Mouse (Mus musculus): ENCODE results near the gene Sowaha. TPM values are rescaled to one million over a fixed set of nuclear protein-coding genes. Genes with fewer than 3 reads are reported as not detected.
"Not testable (repeated sequence)": the region's sequence is repeated elsewhere in the genome, so short reads cannot be mapped to it uniquely, and the experiment has no call there.

Gene Sowaha
- total RNA-seq, 1 experiment = 0.13 TPM

DNA sequence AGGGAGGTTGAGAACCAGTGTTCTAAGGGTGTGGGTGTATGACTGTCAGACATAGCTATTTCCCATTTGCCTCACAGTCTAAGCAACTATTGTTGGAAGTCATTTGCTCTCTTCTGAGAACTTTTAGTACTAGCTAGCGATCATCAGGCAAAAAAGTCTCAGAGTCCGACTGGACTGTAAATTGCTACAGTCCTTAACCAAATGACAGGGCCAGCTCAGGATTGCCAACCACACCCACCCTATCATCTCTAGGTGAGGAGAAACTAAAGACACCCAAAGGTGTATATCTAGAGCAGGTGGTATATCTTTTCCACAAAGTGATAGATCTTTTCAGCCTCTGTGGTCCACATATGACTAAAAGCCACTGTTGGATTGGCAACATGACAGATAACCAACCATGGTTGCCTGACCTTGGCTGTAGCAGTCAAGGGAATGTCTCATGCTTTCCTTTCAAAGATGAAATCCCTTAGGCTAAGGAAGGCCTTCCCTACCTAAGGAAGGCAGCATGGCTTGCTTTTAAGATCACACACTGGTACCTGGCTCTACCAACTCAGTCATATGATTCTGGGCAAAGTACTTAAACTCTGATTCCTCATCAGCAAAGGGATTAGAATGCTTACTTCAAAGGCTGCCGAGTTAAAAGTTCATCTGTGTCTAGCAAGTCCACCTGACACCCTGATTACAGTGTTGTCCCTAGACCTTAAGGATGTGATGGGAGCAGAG lies 51.9 kb downstream of the Sowaha start:
- Histone ChIP-seq H3K36me3 (ENCODE audit: control insufficient read depth, insufficient read depth, low read length, poor library complexity, severe bottlenecking) (peaks cover 5% of the 10 kb centered on the region), H3K9me3 (ENCODE audit: control insufficient read depth, insufficient read depth, low read depth, low read length) (no peaks in the 10 kb centered on the region), H3K27ac (ENCODE audit: insufficient read depth, low read depth, low read length, poor library complexity, severe bottlenecking) (no peak overlapping the region), H3K4me3 (ENCODE audit: insufficient read depth in 1 of 2, low read depth in 1 of 2, low read length in 2 of 2, poor library complexity in 1 of 2, severe bottlenecking in 1 of 2) (no peak overlapping the region), H3K9ac (ENCODE audit: insufficient read depth, low read depth, low read length, poor library complexity, severe bottlenecking) (no peak overlapping the region), H3K4me1 (ENCODE audit: control insufficient read depth in 2 of 2, insufficient read depth in 2 of 2, low read length in 2 of 2, poor library complexity in 1 of 2) (peaks cover 0 to 1% of the 10 kb centered on the region in 2 experiments; a peak in 2 of 4 replicates)
- in situ Hi-C loops (cut with MboI; ENCODE audit: low sequenced_read_pairs in 2 of 2, unreplicated experiment in 2 of 2) = no loop called here
- TF ChIP-seq CHD2 (IDR thresholded peaks at IDR 0.05; ENCODE audit: low read depth, low read length) = no peak
- no peak for TF ChIP-seq MAFK (IDR thresholded peaks at IDR 0.05; ENCODE audit: insufficient read depth, low read depth, low read length)
- no peak for TF ChIP-seq HCFC1 (IDR thresholded peaks at IDR 0.05; ENCODE audit: borderline replicate concordance, insufficient read depth, low read length)
- no peak for TF ChIP-seq ZNF384 (IDR thresholded peaks at IDR 0.05; ENCODE audit: low read depth, low read length)
- TF ChIP-seq ZC3H11A (IDR thresholded peaks at IDR 0.05; ENCODE audit: borderline replicate concordance, low read depth, low read length) = no peak
- no peak for DNase-seq (ENCODE audit: low read depth, low spot score)

DNA sequence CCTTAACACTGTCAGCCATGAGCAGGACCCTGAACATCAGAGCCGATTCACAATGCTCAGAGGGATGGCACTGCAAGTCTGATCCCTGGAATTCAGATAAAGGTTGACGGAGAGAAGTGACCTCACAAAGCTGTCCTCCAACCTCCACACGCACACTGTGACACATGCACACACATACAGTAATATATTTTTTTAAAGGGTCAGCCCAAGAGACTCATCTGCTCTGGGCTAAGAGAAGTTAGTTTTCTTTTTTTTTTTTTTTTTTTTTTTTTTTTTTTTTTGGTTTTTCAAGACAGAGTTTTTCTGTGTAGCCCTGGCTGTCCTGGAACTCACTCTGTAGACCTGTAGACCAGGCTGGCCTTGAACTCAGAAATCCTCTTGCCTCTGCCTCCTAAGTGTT lies 53.2 kb downstream of the Sowaha start:
- DNase-seq (ENCODE audit: low read depth, low spot score); H3K9me3 ChIP-seq (ENCODE audit: control insufficient read depth, insufficient read depth, low read depth, low read length); H3K27ac ChIP-seq (ENCODE audit: insufficient read depth, low read depth, low read length, poor library complexity, severe bottlenecking); H3K4me3 ChIP-seq (ENCODE audit: insufficient read depth in 1 of 2, low read depth in 1 of 2, low read length in 2 of 2, poor library complexity in 1 of 2, severe bottlenecking in 1 of 2); H3K9ac ChIP-seq (ENCODE audit: insufficient read depth, low read depth, low read length, poor library complexity, severe bottlenecking); H3K36me3 ChIP-seq (ENCODE audit: control insufficient read depth, insufficient read depth, low read length, poor library complexity, severe bottlenecking); in situ Hi-C loops (cut with MboI; ENCODE audit: low sequenced_read_pairs in 2 of 2, unreplicated experiment in 2 of 2); H3K4me1 ChIP-seq (ENCODE audit: control insufficient read depth in 2 of 2, insufficient read depth in 2 of 2, low read length in 2 of 2, poor library complexity in 1 of 2): not testable (repeated sequence)
- peak; percentile 60; the same call in 1 of the 2 replicates for TF ChIP-seq ZNF384 (IDR thresholded peaks at IDR 0.05; ENCODE audit: low read depth, low read length)

Other genes with a start within 250 kb of the Sowaha start
- 182 and 280 TPM in 2 replicates for gene Hspa4, start 179.8 kb downstream of the Sowaha start, total RNA-seq (2012; rRNA removed)
- gene Zcchc10, start 155.6 kb downstream of the Sowaha start, total RNA-seq (2012; rRNA removed) = 8.4 and 12.9 TPM in 2 replicates
- gene Aff4, start 129.4 kb downstream of the Sowaha start, total RNA-seq (2012; rRNA removed) = 82.2 and 97.2 TPM in 2 replicates
- not detected in 2 replicates for gene Leap2, start 57.1 kb downstream of the Sowaha start, total RNA-seq (2012; rRNA removed)
- gene Uqcrq, start 49.4 kb downstream of the Sowaha start, total RNA-seq (2012; rRNA removed) = 57.8 and 76.9 TPM in 2 replicates
- gene Gdf9, start 49.3 kb downstream of the Sowaha start, total RNA-seq (2012; rRNA removed) = 0.21 and 0.45 TPM in 2 replicates
- not detected in 2 replicates for gene Gm10447, start 23.2 kb downstream of the Sowaha start, total RNA-seq (2012; rRNA removed)
- gene Shroom1, start 23.1 kb downstream of the Sowaha start, total RNA-seq (2012; rRNA removed) = 0.74 and 1.7 TPM in 2 replicates
- not detected in 2 replicates for gene Gm9837, start 9.8 kb downstream of the Sowaha start, total RNA-seq (2012; rRNA removed)
- gene Gm9945, start 108 bp downstream of the Sowaha start, total RNA-seq (2012; rRNA removed) = not detected in 2 replicates
- gene Sept8, start 39.0 kb upstream of the Sowaha start, total RNA-seq (2012; rRNA removed) = 14.3 and 16.8 TPM in 2 replicates
- gene Kif3a, start 87.1 kb upstream of the Sowaha start, total RNA-seq (2012; rRNA removed) = 10.7 and 11.1 TPM in 2 replicates
- not detected in 2 replicates for gene Il4, start 138.4 kb upstream of the Sowaha start, total RNA-seq (2012; rRNA removed)
- not detected in 2 replicates for gene Il13, start 154.4 kb upstream of the Sowaha start, total RNA-seq (2012; rRNA removed)
- gene Rad50, start 227.0 kb upstream of the Sowaha start, total RNA-seq (2012; rRNA removed) = 30.9 and 32.0 TPM in 2 replicates
- not detected in 2 replicates for gene Il5, start 240.5 kb upstream of the Sowaha start, total RNA-seq (2012; rRNA removed)

Measured in ES-E14 (cell line).